Mouse (Mus musculus) cerebellum, adult 2 months (tissue): Measurements from ENCODE around the gene Rbfox1.

Source experiments
- CTCF ChIP-seq: fragments of 200-500 bp; IDR thresholded peaks from 2 replicates; pipeline ENCODE4 v1.5.1; 2011; ENCODE audit warnings: low read depth, mild to moderate bottlenecking, control low read depth, low read length, moderate library complexity, borderline replicate concordance; ENCODE audit not compliant: insufficient read depth
- POLR2A ChIP-seq: fragments of 200-500 bp; IDR thresholded peaks from 2 replicates; pipeline ENCODE4 v1.6.1; 2011; ENCODE audit warnings: low read length, control low read depth, borderline replicate concordance; ENCODE audit not compliant: insufficient read depth

DNA sequence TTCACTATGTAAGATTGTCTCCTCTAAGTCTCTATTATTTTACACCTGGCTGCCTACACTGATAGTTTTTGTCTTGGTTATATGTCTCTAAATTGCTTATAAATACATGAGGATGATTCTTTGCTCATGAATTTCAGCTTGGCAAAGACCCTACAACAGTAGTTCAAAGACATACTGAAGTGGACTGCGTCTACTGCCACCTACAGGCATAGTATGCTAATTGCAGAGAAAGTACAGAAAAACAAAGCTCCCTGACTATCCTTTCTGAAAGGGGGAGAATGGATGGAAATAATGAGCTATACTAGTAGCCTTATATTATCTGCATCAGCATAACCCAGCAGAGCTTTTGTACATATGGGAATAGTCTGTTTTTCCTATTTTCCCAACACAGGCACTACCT is 1390.7 kb downstream of the Rbfox1 start:
- TF ChIP-seq CTCF (no peak), POLR2A (no peak)
